In genomic region chr1:171195046-171195822, GRCm38 (mm10) we compare ENCODE assay signal across 8 mouse cellular contexts. TPM values are rescaled to one million over a fixed set of nuclear protein-coding genes. Genes with fewer than 3 reads are reported as not detected.
DNase-seq lines count a peak whose midpoint lies in the region; ATAC-seq and TF ChIP-seq lines count a peak whose summit lies in the region.

No protein-coding gene starts in this region.

- peaks cover 39% of the 10 kb centered on the region for H3K4me1 ChIP-seq in heart, embryonic 15.5 days (replicated peaks)
- H3K4me1 ChIP-seq in embryonic facial prominence, embryonic 10.5 days, result peaks cover 38% of the 10 kb centered on the region
- peaks cover 29% of the 10 kb centered on the region for H3K4me1 ChIP-seq in intestine, embryonic 14.5 days (replicated peaks; ENCODE audit: control insufficient read depth, insufficient read depth, low read length)
- H3K4me1 ChIP-seq in midbrain, postnatal 0 days (ENCODE audit: insufficient read depth, low read length), result peaks cover 8% of the 10 kb centered on the region; the same call in 1 of the 2 replicates

- peak overlapping the region; percentile 78 for H3K4me3 ChIP-seq in heart, embryonic 15.5 days
- H3K4me3 ChIP-seq in embryonic facial prominence, embryonic 10.5 days, result peak overlapping the region; percentile 72
- peak overlapping the region; percentile 50 for H3K4me3 ChIP-seq in intestine, embryonic 14.5 days (ENCODE audit: low read depth, low read length)
- peak overlapping the region; percentile 56 for H3K4me3 ChIP-seq in midbrain, postnatal 0 days (ENCODE audit: low read depth, low read length)

- H3K27ac ChIP-seq in heart, embryonic 15.5 days, result peak overlapping the region; percentile 73
- H3K27ac ChIP-seq in embryonic facial prominence, embryonic 10.5 days (replicated peaks), result no peak overlapping the region
- H3K27ac ChIP-seq in intestine, embryonic 14.5 days (ENCODE audit: low read depth), result no peak overlapping the region
- no peak overlapping the region for H3K27ac ChIP-seq in midbrain, postnatal 0 days (ENCODE audit: low read depth, low read length)

- peak overlapping the region; percentile 69 for H3K9ac ChIP-seq in heart, embryonic 15.5 days
- H3K9ac ChIP-seq in intestine, embryonic 14.5 days (ENCODE audit: low read length), result peak overlapping the region; percentile 36; the same call in 1 of the 2 replicates
- H3K9ac ChIP-seq in midbrain, postnatal 0 days (replicated peaks; ENCODE audit: low read length, poor library complexity, severe bottlenecking), result peak overlapping the region; percentile 50

- no peaks in the 10 kb centered on the region for H3K36me3 ChIP-seq in heart, embryonic 15.5 days
- no peaks in the 10 kb centered on the region for H3K36me3 ChIP-seq in embryonic facial prominence, embryonic 10.5 days (replicated peaks)
- H3K36me3 ChIP-seq in intestine, embryonic 14.5 days (ENCODE audit: control insufficient read depth, insufficient read depth, low read length), result no peaks in the 10 kb centered on the region
- H3K36me3 ChIP-seq in midbrain, postnatal 0 days (ENCODE audit: insufficient read depth, low read length), result no peaks in the 10 kb centered on the region

- no peak for DNase-seq in heart, postnatal 10 days
- DNase-seq in embryonic facial prominence, embryonic 10.5 days (ENCODE audit: low spot score), result peak; percentile 32
- DNase-seq in intestine, embryonic 14.5 days (ENCODE audit: low spot score), result no peak
- DNase-seq in midbrain, postnatal 0 days (ENCODE audit: low spot score), result no peak
- DNase-seq in cerebellum, postnatal 14 days, result no peak
- no peak for DNase-seq in right cerebral cortex, adult 18-20 months
- DNase-seq in layer of hippocampus, adult 11-12 months (ENCODE audit: low spot score), result no peak

- H3K9me3 ChIP-seq in heart, embryonic 15.5 days (replicated peaks), result no peaks in the 10 kb centered on the region
- H3K9me3 ChIP-seq in embryonic facial prominence, embryonic 10.5 days, result no peaks in the 10 kb centered on the region
- H3K9me3 ChIP-seq in intestine, embryonic 14.5 days (ENCODE audit: control insufficient read depth, low read length), result no peaks in the 10 kb centered on the region
- H3K9me3 ChIP-seq in midbrain, postnatal 0 days (ENCODE audit: low read length), result no peaks in the 10 kb centered on the region

- ATAC-seq in heart, embryonic 15.5 days (replicated peaks; ENCODE audit: insufficient number of reproducible peaks, insufficient read depth, low FRiP score, low read depth), result 0 out of 2 replicates have a peak, but pooled peaks have one; percentile 2
- no peak for ATAC-seq in intestine, embryonic 14.5 days (replicated peaks; ENCODE audit: low FRiP score, low TSS enrichment, low read depth)
- no peak for ATAC-seq in midbrain, postnatal 0 days (ENCODE audit: low FRiP score)

- intact Hi-C loops in heart, postnatal 10 days (cut with DNase I), result no loop called here

- no peak; the same call in 1 of the 2 replicates for TF ChIP-seq CTCF in midbrain, postnatal 0 days (IDR thresholded peaks at IDR 0.05)

- WGBS in heart, embryonic 15.5 days, result 9% methylated on average over 20 of the region's 20 CpGs
- 4% methylated on average over 20 of the region's 20 CpGs for WGBS in embryonic facial prominence, embryonic 10.5 days
- 13% methylated on average over 20 of the region's 20 CpGs for WGBS in intestine, embryonic 14.5 days
- 8% methylated on average over 20 of the region's 20 CpGs for WGBS in midbrain, postnatal 0 days

- H3K4me2 ChIP-seq in heart, embryonic 15.5 days, result peak overlapping the region; percentile 87
- H3K4me2 ChIP-seq in intestine, embryonic 14.5 days (ENCODE audit: low read length), result peak overlapping the region; percentile 94
- peak overlapping the region; percentile 90 for H3K4me2 ChIP-seq in midbrain, postnatal 0 days (ENCODE audit: low read depth, low read length, poor library complexity, severe bottlenecking)

- peaks cover 11% of the 10 kb centered on the region for H3K27me3 ChIP-seq in heart, embryonic 15.5 days
- H3K27me3 ChIP-seq in embryonic facial prominence, embryonic 10.5 days (replicated peaks; ENCODE audit: low read depth, poor library complexity, severe bottlenecking), result peaks cover 94% of the 10 kb centered on the region
- peaks cover 33% of the 10 kb centered on the region for H3K27me3 ChIP-seq in intestine, embryonic 14.5 days (replicated peaks; ENCODE audit: control insufficient read depth, insufficient read depth, low read length)
- H3K27me3 ChIP-seq in midbrain, postnatal 0 days (ENCODE audit: insufficient read depth, low read length), result no peaks in the 10 kb centered on the region

RNA-seq across cellular contexts. Expression of gene Pcp4l1, which starts 0.8 kb away (rescaled TPM):
- 43.0 and 46.4 TPM in 2 replicates for polyA plus RNA-seq in heart, embryonic 15.5 days (2015; fragmentation: Nextera tagmentation; extraction: Ambion mirVana)
- total RNA-seq in heart, postnatal 10 days (2021), result 100 to 1,000 TPM; 136 to 146 TPM
- polyA plus RNA-seq in embryonic facial prominence, embryonic 10.5 days (2016; fragmentation: Nextera tagmentation; extraction: Ambion mirVana), result 5.2 and 6.7 TPM in 2 replicates
- polyA plus RNA-seq in intestine, embryonic 14.5 days (2014; fragmentation: Nextera tagmentation; extraction: Ambion mirVana), result 21.9 and 29.2 TPM in 2 replicates
- 16.9 and 22.1 TPM in 2 replicates for total RNA-seq in midbrain, postnatal 0 days (2014; rRNA removed)
- 24.1 and 29.1 TPM in 2 replicates for polyA plus RNA-seq in midbrain, postnatal 0 days (2015; fragmentation: Nextera tagmentation; extraction: Ambion mirVana)

RNA-seq across cellular contexts. Expression of gene Nr1i3, which starts 18.5 kb away (rescaled TPM):
- polyA plus RNA-seq in heart, embryonic 15.5 days (2015; fragmentation: Nextera tagmentation; extraction: Ambion mirVana), result 0.33 and 0.35 TPM in 2 replicates
- total RNA-seq in heart, postnatal 10 days (2021), result not detected
- 0.21 TPM in 2 replicates for polyA plus RNA-seq in embryonic facial prominence, embryonic 10.5 days (2016; fragmentation: Nextera tagmentation; extraction: Ambion mirVana)
- 0.55 and 1.7 TPM in 2 replicates for polyA plus RNA-seq in intestine, embryonic 14.5 days (2014; fragmentation: Nextera tagmentation; extraction: Ambion mirVana)
- 0.11 TPM in 1 of 2 replicates, not detected in the other for total RNA-seq in midbrain, postnatal 0 days (2014; rRNA removed)
- polyA plus RNA-seq in midbrain, postnatal 0 days (2015; fragmentation: Nextera tagmentation; extraction: Ambion mirVana), result 0.19 and 0.23 TPM in 2 replicates

RNA-seq across cellular contexts. Expression of gene Tomm40l, which starts 27.1 kb away (rescaled TPM):
- polyA plus RNA-seq in heart, embryonic 15.5 days (2015; fragmentation: Nextera tagmentation; extraction: Ambion mirVana), result 55.6 and 57.9 TPM in 2 replicates
- 10 to 100 TPM; 88.9 to 95.9 TPM for total RNA-seq in heart, postnatal 10 days (2021)
- 32.4 and 33.3 TPM in 2 replicates for polyA plus RNA-seq in embryonic facial prominence, embryonic 10.5 days (2016; fragmentation: Nextera tagmentation; extraction: Ambion mirVana)
- 27.2 and 31.5 TPM in 2 replicates for polyA plus RNA-seq in intestine, embryonic 14.5 days (2014; fragmentation: Nextera tagmentation; extraction: Ambion mirVana)
- total RNA-seq in midbrain, postnatal 0 days (2014; rRNA removed), result 49.8 and 57.6 TPM in 2 replicates
- polyA plus RNA-seq in midbrain, postnatal 0 days (2015; fragmentation: Nextera tagmentation; extraction: Ambion mirVana), result 33.9 and 44.6 TPM in 2 replicates

RNA-seq across cellular contexts. Expression of gene Apoa2, which starts 29.6 kb away (rescaled TPM):
- polyA plus RNA-seq in heart, embryonic 15.5 days (2015; fragmentation: Nextera tagmentation; extraction: Ambion mirVana), result 9.2 and 43.9 TPM in 2 replicates
- total RNA-seq in heart, postnatal 10 days (2021), result 1 to 10 TPM; 2.3 to 4.2 TPM
- polyA plus RNA-seq in embryonic facial prominence, embryonic 10.5 days (2016; fragmentation: Nextera tagmentation; extraction: Ambion mirVana), result 2.7 and 3.1 TPM in 2 replicates
- 2.5 and 5.2 TPM in 2 replicates for polyA plus RNA-seq in intestine, embryonic 14.5 days (2014; fragmentation: Nextera tagmentation; extraction: Ambion mirVana)
- total RNA-seq in midbrain, postnatal 0 days (2014; rRNA removed), result 3.7 TPM in 1 of 2 replicates, not detected in the other
- polyA plus RNA-seq in midbrain, postnatal 0 days (2015; fragmentation: Nextera tagmentation; extraction: Ambion mirVana), result 5.2 and 7.2 TPM in 2 replicates

RNA-seq across cellular contexts. Expression of gene Fcer1g, which starts 38.9 kb away (rescaled TPM):
- polyA plus RNA-seq in heart, embryonic 15.5 days (2015; fragmentation: Nextera tagmentation; extraction: Ambion mirVana), result 28.0 and 44.6 TPM in 2 replicates
- total RNA-seq in heart, postnatal 10 days (2021), result 1 to 10 TPM; 9.0 to 9.6 TPM
- 12.4 and 16.5 TPM in 2 replicates for polyA plus RNA-seq in embryonic facial prominence, embryonic 10.5 days (2016; fragmentation: Nextera tagmentation; extraction: Ambion mirVana)
- 47.0 and 55.3 TPM in 2 replicates for polyA plus RNA-seq in intestine, embryonic 14.5 days (2014; fragmentation: Nextera tagmentation; extraction: Ambion mirVana)
- 21.3 and 25.9 TPM in 2 replicates for total RNA-seq in midbrain, postnatal 0 days (2014; rRNA removed)
- 30.5 and 31.1 TPM in 2 replicates for polyA plus RNA-seq in midbrain, postnatal 0 days (2015; fragmentation: Nextera tagmentation; extraction: Ambion mirVana)
